ENCODE assay signal across 13 mouse cellular contexts in the genomic region with DNA sequence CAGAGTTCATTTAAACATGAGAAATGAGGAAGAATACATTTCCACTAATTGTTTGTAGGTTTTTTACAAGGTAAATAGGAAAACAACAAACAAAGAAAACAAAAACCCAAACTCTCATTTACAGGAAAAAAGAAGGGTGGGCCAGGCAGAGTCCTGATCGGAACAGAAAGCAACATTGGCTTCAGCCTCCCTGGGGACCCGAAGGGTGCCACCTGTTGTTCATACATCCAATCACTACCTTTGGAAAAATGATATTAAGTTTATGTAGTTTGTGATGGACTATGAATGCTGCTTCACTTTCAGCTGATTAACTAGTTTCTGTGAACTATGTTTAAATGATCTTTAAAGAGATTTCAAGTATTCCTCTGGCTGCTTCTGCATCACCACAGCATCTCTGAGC. TPM values are rescaled to one million over a fixed set of nuclear protein-coding genes. Genes with fewer than 3 reads are reported as not detected.
DNase-seq lines count a peak whose midpoint lies in the region; ATAC-seq and TF ChIP-seq lines count a peak whose summit lies in the region.
"Had no signal": no experiment of that assay in that cellular context is flagged by ENCODE, and none has a peak within 500 bp of the region (broad histone marks: within the 10 kb centered on the region; RNA-seq: fewer than 3 reads in every experiment).

No protein-coding gene starts in this region.

- no peak for ATAC-seq in kidney, embryonic 14.5 days (ENCODE audit: low FRiP score, low TSS enrichment)
- ATAC-seq in intestine, embryonic 15.5 days: no peak
- ATAC-seq in stomach, postnatal 0 days (ENCODE audit: low FRiP score, low TSS enrichment): no peak
- ATAC-seq in forebrain, embryonic 16.5 days: no peak

- no peak overlapping the region for H3K27ac ChIP-seq in kidney, embryonic 14.5 days (ENCODE audit: low read depth, low read length)
- no peak overlapping the region for H3K27ac ChIP-seq in spleen, adult 2 months (ENCODE audit: insufficient read depth, low read length)
- H3K27ac ChIP-seq in intestine, embryonic 15.5 days: no peak overlapping the region
- H3K27ac ChIP-seq in stomach, postnatal 0 days (replicated peaks): no peak overlapping the region; the same call in 1 of the 2 replicates
- H3K27ac ChIP-seq in forebrain, embryonic 16.5 days (ENCODE audit: low read length): no peak overlapping the region
- H3K27ac ChIP-seq: forebrain, embryonic 10.5 days; liver, embryonic 14.5 days had no signal

- H3K4me2 ChIP-seq in kidney, embryonic 14.5 days (replicated peaks; ENCODE audit: low read depth, low read length): no peak overlapping the region
- peak overlapping the region; percentile 45 for H3K4me2 ChIP-seq in intestine, embryonic 15.5 days (replicated peaks)
- peak overlapping the region; percentile 52 for H3K4me2 ChIP-seq in stomach, postnatal 0 days (replicated peaks; ENCODE audit: low read depth)
- H3K4me2 ChIP-seq in forebrain, embryonic 16.5 days (ENCODE audit: low read length): no peak overlapping the region

- TF ChIP-seq EP300 in stomach, postnatal 0 days (optimal IDR thresholded peaks at IDR 0.05): no peak

- H3K9me3 ChIP-seq in kidney, embryonic 14.5 days (ENCODE audit: control insufficient read depth, low read length): no peaks in the 10 kb centered on the region
- H3K9me3 ChIP-seq in intestine, embryonic 15.5 days: no peaks in the 10 kb centered on the region
- H3K9me3 ChIP-seq in stomach, postnatal 0 days (ENCODE audit: control insufficient read depth, low read length): no peaks in the 10 kb centered on the region
- no peaks in the 10 kb centered on the region for H3K9me3 ChIP-seq in forebrain, embryonic 16.5 days (ENCODE audit: control insufficient read depth, low read length)
- H3K9me3 ChIP-seq: forebrain, embryonic 10.5 days had no signal

- TF ChIP-seq POLR2A in spleen, adult 2 months (IDR thresholded peaks at IDR 0.05; ENCODE audit: low read depth, low read length): no peak

- H3K27me3 ChIP-seq in kidney, embryonic 14.5 days (ENCODE audit: control insufficient read depth, insufficient read depth, low read length): no peaks in the 10 kb centered on the region
- no peaks in the 10 kb centered on the region for H3K27me3 ChIP-seq in spleen, adult 2 months (ENCODE audit: control insufficient read depth, insufficient read depth, low read length)
- H3K27me3 ChIP-seq in intestine, embryonic 15.5 days (replicated peaks): no peaks in the 10 kb centered on the region
- no peaks in the 10 kb centered on the region for H3K27me3 ChIP-seq in stomach, postnatal 0 days (ENCODE audit: control insufficient read depth, insufficient read depth, low read length)
- H3K27me3 ChIP-seq in forebrain, embryonic 16.5 days (replicated peaks; ENCODE audit: control insufficient read depth, insufficient read depth, low read length): peaks cover 4% of the 10 kb centered on the region

- 71% methylated on average over 2 of the region's 2 CpGs for WGBS in kidney, embryonic 14.5 days
- 46% methylated on average over 2 of the region's 2 CpGs for WGBS in spleen, adult 2 months
- 72% methylated on average over 2 of the region's 2 CpGs for WGBS in intestine, embryonic 15.5 days
- 44% methylated on average over 2 of the region's 2 CpGs for WGBS in stomach, postnatal 0 days
- WGBS in forebrain, embryonic 16.5 days: 80% methylated on average over 2 of the region's 2 CpGs

- H3K4me3 ChIP-seq in kidney, embryonic 14.5 days (ENCODE audit: low read length): peak overlapping the region; percentile 26; the same call in 1 of the 2 replicates
- peak overlapping the region; percentile 50 for H3K4me3 ChIP-seq in spleen, adult 2 months (ENCODE audit: extremely low read depth, insufficient read depth, insufficient read length)
- no peak overlapping the region for H3K4me3 ChIP-seq in intestine, embryonic 15.5 days (replicated peaks)
- peak overlapping the region; percentile 27 for H3K4me3 ChIP-seq in stomach, postnatal 0 days (ENCODE audit: low read depth, low read length)
- H3K4me3 ChIP-seq in forebrain, embryonic 16.5 days (replicated peaks; ENCODE audit: low read length): no peak overlapping the region
- H3K4me3 ChIP-seq: forebrain, embryonic 10.5 days had no signal

- peaks cover 2% of the 10 kb centered on the region; the same call in 1 of the 2 replicates for H3K4me1 ChIP-seq in kidney, embryonic 14.5 days (ENCODE audit: control insufficient read depth, insufficient read depth, low read length)
- peaks cover 26% of the 10 kb centered on the region for H3K4me1 ChIP-seq in spleen, adult 2 months (ENCODE audit: control insufficient read depth, insufficient read depth, insufficient read length)
- peaks cover 11% of the 10 kb centered on the region for H3K4me1 ChIP-seq in intestine, embryonic 15.5 days (replicated peaks)
- peaks cover 5% of the 10 kb centered on the region for H3K4me1 ChIP-seq in stomach, postnatal 0 days (replicated peaks; ENCODE audit: control insufficient read depth, insufficient read depth)
- peaks cover 5% of the 10 kb centered on the region for H3K4me1 ChIP-seq in forebrain, embryonic 16.5 days (replicated peaks; ENCODE audit: control insufficient read depth, insufficient read depth, low read length)

- DNase-seq in kidney, adult 9 months: no peak
- DNase-seq in spleen, adult 2 months (ENCODE audit: low read depth in 1 of 2, low spot score in 2 of 2): no peak
- DNase-seq in spleen, adult 12 weeks (ENCODE audit: low spot score): no peak
- DNase-seq in stomach, postnatal 0 days (ENCODE audit: low spot score): no peak
- DNase-seq in thymus, postnatal 14 days: no peak
- DNase-seq: midbrain, embryonic 14.5 days; right cerebral cortex, postnatal 25 days; thymus, adult 2 months had no signal

- no peaks in the 10 kb centered on the region for H3K36me3 ChIP-seq in kidney, embryonic 14.5 days (ENCODE audit: control insufficient read depth, insufficient read depth, low read length)
- peaks cover 13% of the 10 kb centered on the region for H3K36me3 ChIP-seq in spleen, adult 2 months (ENCODE audit: control insufficient read depth, insufficient read depth, low read length)
- no peaks in the 10 kb centered on the region; the same call in 1 of the 2 replicates for H3K36me3 ChIP-seq in intestine, embryonic 15.5 days
- no peaks in the 10 kb centered on the region for H3K36me3 ChIP-seq in stomach, postnatal 0 days (ENCODE audit: control insufficient read depth, insufficient read depth, low read length)
- H3K36me3 ChIP-seq in forebrain, embryonic 16.5 days (ENCODE audit: control insufficient read depth, insufficient read depth): no peaks in the 10 kb centered on the region
- H3K36me3 ChIP-seq: forebrain, embryonic 10.5 days had no signal

- H3K9ac ChIP-seq in kidney, embryonic 14.5 days (ENCODE audit: low read depth, low read length): no peak overlapping the region
- H3K9ac ChIP-seq in intestine, embryonic 15.5 days: no peak overlapping the region
- H3K9ac ChIP-seq in stomach, postnatal 0 days (ENCODE audit: low read length): peak overlapping the region; percentile 5
- no peak overlapping the region for H3K9ac ChIP-seq in forebrain, embryonic 16.5 days (replicated peaks; ENCODE audit: low read depth, low read length)
- H3K9ac ChIP-seq: liver, embryonic 14.5 days had no signal

- TF ChIP-seq CTCF in spleen, adult 2 months (IDR thresholded peaks at IDR 0.05; ENCODE audit: extremely low read depth, insufficient read depth, insufficient read length, insufficient replicate concordance): no peak
- peak; percentile 55 for TF ChIP-seq CTCF in stomach, postnatal 0 days (IDR thresholded peaks at IDR 0.05; ENCODE audit: low read depth)

RNA-seq across cellular contexts. Expression of a gene that starts 55.0 kb away (rescaled TPM):
- 63.4 and 74.2 TPM in 2 replicates for polyA plus RNA-seq in kidney, embryonic 14.5 days (2014; fragmentation: Nextera tagmentation; extraction: Ambion mirVana)
- polyA plus RNA-seq in spleen, adult 2 months (2012; rRNA removed): 3.0 and 3.4 TPM in 2 replicates
- polyA plus RNA-seq in intestine, embryonic 15.5 days (2015; fragmentation: Nextera tagmentation; extraction: Ambion mirVana): 45.2 and 45.5 TPM in 2 replicates
- 24.5 and 26.5 TPM in 2 replicates for polyA plus RNA-seq in stomach, postnatal 0 days (2015; fragmentation: Nextera tagmentation; extraction: Ambion mirVana)
- polyA plus RNA-seq in forebrain, embryonic 16.5 days (2015; fragmentation: Nextera tagmentation; extraction: Ambion mirVana): 38.6 and 39.9 TPM in 2 replicates

Comparison
In these comparisons a context has a peak if more than half of its experiments do, and no peak if none do; other contexts are left out.
1. H3K4me2 ChIP-seq: peak in intestine, embryonic 15.5 days (single experiment) and stomach, postnatal 0 days (single experiment); none in kidney, embryonic 14.5 days (single experiment) and forebrain, embryonic 16.5 days (single experiment).
2. H3K4me3 ChIP-seq: peak in kidney, embryonic 14.5 days (single experiment), spleen, adult 2 months (single experiment) and stomach, postnatal 0 days (single experiment); none in intestine, embryonic 15.5 days (single experiment) and forebrain, embryonic 16.5 days (single experiment).